Mouse (Mus musculus) urinary bladder, postnatal 4 days (tissue): ENCODE data around the gene Rora.
"Not testable (repeated sequence)": the region's sequence is repeated elsewhere in the genome, so short reads cannot be mapped to it uniquely, and the experiment has no call there.

Source experiments
- DNase-seq, 2 experiments: peaks; one replicate each; pipeline ENCODE4 v3.0.0; 2021 to 2022; ENCODE audit warnings: low spot score in 2 of 2

Rora gene

GRCm38 (mm10) chr9:69086844-69087243, 433.3 kb downstream of the Rora start:
- DNase-seq, result no peak

DNA sequence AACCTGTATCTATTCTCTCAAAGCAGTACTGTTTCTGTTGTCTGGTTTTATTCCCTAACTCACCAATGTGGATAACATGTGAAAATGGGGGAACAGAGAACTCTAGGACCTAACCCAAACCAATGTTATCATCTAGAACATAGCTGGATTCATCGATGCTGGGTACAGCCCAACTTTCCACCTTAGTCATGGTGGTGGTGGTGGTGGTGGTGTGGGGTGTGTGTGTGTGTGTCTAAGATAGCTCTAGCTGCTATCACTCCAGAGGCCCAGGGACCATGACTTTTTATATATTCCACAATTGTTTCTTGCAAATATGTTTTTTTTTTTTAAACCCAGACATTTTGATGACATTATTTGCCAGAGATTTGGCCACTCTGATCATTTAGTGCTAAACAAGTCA, 433.7 kb downstream of the Rora start:
- no peak for DNase-seq

DNA sequence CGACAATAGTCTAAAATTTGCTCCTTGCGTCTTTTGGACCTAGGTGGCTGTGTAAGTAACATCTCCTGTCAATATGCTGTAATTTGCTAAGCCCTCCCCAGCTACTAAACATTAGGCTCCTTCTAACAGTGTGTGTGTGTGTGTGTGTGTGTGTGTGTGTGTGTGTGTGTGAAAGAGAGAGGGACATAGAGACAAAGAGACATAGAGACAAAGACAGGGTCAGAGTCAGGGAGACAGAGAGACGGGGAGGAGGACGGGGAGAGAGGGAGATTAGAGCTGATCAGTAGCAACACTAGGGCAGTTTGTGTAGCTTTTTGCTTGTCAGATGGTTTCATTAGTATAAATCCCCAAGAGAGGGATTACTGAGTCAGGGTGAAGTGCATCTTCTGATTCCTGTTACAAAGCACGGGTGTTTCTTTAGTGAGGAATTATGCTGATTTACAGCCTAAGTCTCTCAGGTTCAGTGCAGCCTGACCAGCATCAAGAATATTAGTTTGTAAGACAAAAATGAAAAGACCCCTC, 437.2 kb downstream of the Rora start:
- no peak for DNase-seq

- peak; percentile 83 to 88 for DNase-seq
Observed at GRCm38 (mm10) chr9:69092119-69093013, 438.8 kb downstream of the Rora start.

GRCm38 (mm10) chr9:69100153-69100756, 446.7 kb downstream of the Rora start:
- DNase-seq, result not testable (repeated sequence)

GRCm38 (mm10) chr9:69104321-69104720, 450.7 kb downstream of the Rora start:
- DNase-seq, result no peak

- no peak for DNase-seq
Observed at GRCm38 (mm10) chr9:69109618-69110300, 456.2 kb downstream of the Rora start.

- no peak for DNase-seq
Observed at GRCm38 (mm10) chr9:69110301-69110674, 456.7 kb downstream of the Rora start.

GRCm38 (mm10) chr9:69110706-69111105, 457.1 kb downstream of the Rora start:
- DNase-seq, result no peak

DNA sequence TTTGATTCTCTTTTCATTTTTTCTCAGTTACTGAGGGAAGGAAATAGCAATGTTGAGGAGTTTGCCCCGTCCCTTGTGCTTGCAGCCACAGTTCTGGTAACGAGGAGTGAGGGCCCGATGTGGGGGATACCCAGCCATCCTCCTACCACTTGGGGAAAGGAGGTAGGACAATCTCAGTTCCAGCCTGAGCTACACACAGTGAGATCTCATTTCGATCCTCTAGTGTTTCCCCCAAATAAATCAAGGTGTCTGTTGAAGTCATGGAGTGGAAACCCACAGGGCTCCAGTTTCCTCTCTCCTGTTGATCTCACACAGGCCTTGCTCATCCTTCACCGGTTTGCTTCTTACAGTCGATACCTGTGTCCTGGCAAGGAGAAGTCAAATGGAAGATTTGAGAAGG, 458.0 kb downstream of the Rora start:
- no peak for DNase-seq

- DNase-seq, result no peak
Observed at GRCm38 (mm10) chr9:69114429-69114984, 460.9 kb downstream of the Rora start.

- no peak for DNase-seq
Observed at GRCm38 (mm10) chr9:69116740-69117139, 463.2 kb downstream of the Rora start.

DNA sequence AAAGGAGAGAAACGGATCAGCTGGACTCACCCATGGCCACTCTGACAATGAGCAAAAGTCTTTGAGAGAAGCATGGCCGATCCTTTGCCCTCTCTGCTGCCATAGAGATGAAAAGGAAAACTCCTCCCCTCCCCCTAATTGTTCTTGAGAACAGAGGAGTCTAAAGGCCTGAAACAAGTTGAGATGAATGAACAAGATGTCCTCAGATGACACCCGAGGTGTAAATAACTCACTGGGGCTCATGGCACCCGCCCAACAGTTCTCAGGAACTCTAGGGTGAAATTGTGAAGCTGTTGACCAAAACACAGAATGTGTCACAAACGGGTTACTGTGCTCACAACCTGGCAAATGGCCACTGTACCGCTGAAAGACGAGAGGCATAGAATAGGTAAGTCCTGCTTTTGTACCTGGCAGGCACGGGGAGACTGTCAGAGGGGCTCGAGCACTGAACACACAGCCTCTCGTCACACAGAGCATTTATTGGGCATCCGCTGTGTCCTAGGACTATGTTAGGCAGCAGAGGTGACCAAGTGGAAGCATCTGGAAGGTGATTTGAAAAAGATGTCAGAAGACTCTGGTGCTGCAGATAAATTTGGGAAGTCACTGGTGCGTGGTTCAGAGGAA, 467.6 kb downstream of the Rora start:
- no peak for DNase-seq

GRCm38 (mm10) chr9:69125011-69125786, 471.6 kb downstream of the Rora start:
- DNase-seq, result peak in 1 of 2 experiments; percentile 23

DNA sequence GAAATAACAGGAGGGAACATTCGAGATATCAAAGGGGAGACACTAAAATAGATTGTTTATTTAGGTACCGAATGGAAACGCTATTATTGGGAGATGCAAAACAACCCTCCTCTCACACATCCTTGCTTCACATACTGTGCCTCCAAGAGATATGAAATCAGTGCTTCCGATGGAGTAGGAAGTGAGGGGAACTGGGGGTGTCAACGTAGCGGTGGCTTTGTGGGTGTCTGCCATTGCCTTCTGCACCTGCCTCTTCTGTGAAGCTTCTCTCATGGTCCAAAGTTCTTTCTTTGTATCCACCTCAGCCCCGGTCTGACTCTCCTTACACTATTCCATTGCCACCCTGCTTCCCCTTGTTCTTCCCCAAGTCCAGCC, 472.2 kb downstream of the Rora start:
- DNase-seq, result no peak

DNA sequence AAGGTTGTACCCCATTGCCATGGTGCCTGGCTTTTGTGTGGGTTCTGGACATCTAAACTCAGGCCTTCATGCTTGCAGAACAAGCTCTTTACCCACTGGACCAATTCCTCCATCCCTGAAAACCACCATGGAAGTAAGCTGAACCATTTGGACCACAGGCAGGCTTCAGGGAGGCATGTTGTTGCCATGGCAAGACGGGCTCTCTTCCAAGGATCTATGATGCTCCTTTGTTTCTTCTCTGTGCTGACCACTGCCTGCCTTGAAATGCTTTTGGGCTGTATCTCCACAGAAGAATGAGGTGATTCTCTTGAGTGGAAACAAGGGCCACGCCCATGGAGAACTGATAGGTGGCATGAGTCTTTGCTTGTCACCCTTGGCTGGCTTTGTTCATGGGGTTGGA, 473.0 kb downstream of the Rora start:
- no peak for DNase-seq

DNA sequence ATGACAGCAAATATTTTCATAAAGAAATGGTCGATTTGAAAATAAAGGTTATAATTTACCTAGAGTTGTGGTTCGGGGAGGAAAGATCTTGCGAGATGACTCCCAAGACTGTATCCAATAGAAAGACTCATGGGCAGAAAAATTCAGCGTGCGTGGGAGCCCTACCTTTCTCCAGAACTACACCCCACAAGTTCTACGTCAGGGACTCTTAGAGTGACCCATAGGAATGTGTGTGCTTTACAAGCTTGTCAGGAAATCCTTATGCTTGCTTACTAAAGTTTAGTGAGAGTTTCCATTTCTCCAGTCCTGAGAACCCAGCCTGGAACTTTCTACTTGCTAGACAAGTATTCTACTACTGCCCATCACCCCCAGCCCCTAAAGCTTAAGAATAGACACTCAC, 474.7 kb downstream of the Rora start:
- DNase-seq, result no peak

- DNase-seq, result no peak
Observed at GRCm38 (mm10) chr9:69132995-69133394, 479.4 kb downstream of the Rora start.

DNA sequence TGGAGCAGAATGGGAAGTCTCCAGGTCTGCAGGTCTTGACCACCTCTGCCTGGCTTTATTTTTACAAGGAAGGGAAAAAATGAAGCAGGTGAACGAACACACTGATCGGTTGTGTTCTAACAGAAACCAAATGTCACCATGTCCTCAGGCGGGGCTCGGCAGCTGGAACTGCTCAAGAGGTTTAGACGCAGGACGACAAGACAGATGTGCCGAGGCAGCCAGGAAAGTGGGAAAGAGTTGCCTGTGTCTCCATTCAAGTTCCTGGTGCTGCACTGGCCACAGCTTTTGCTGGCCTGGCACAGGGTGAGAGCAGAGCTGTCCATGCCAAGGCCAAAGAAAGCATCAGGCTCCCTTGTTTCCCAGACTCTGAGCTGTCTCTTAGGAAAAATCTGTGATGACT, 480.1 kb downstream of the Rora start:
- no peak for DNase-seq

- no peak for DNase-seq
Observed at GRCm38 (mm10) chr9:69134604-69135003, 481.0 kb downstream of the Rora start.

DNA sequence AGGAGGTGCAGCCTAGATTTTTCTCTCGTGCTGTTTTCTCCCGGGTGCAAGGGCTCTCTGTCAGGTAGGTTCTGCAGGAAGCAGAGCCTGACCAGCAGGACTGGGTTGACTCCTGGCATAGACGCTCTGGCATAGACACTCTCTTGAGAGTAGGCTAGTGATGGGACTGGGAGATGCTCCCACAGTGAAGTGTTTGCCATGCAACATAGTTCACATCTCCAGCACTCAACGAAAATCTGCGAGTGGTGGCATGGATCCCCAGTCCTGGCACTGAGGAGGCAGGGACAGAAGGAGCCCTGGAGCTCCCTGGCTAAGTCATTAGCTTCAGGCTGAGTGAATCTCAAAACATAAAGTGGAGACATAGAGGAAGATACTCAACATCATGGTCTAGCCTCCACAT, 483.2 kb downstream of the Rora start:
- no peak for DNase-seq
